Mouse (Mus musculus) limb, embryonic 11.5 days (tissue): Measurements from ENCODE around the gene Wap. TPM values are rescaled to one million over a fixed set of nuclear protein-coding genes. Genes with fewer than 3 reads are reported as not detected.

Experiments
- ATAC-seq: fragments of 200-750 bp; cut with Nextera tagmentation; 2 replicates; pipeline ENCODE4 v1.8.0; 2017; ENCODE audit warnings: low read depth; ENCODE audit not compliant: insufficient number of reproducible peaks, low FRiP score, low TSS enrichment
- DNase-seq: peaks from one replicate; pipeline ENCODE4 v3.0.0-alpha.2; 2015; ENCODE audit warnings: low spot score
- H3K27ac ChIP-seq: fragments of 300-500 bp; sonication (generic); replicated peaks from 2 replicates; pipeline ENCODE4 v1.5.1; 2014; ENCODE audit warnings: low read depth, mild to moderate bottlenecking, low read length
- H3K27me3 ChIP-seq: fragments of 300-500 bp; sonication (generic); 2 replicates; pipeline ENCODE4 v1.6.1; 2014; ENCODE audit warnings: mild to moderate bottlenecking, low read length, mixed read lengths; ENCODE audit not compliant: control insufficient read depth, insufficient read depth
- H3K36me3 ChIP-seq: fragments of 300-500 bp; sonication (generic); 2 replicates; pipeline ENCODE4 v1.6.1; 2014; ENCODE audit warnings: mild to moderate bottlenecking, low read length, moderate library complexity, mixed read lengths; ENCODE audit not compliant: control insufficient read depth, insufficient read depth
- H3K4me1 ChIP-seq: fragments of 300-500 bp; sonication (generic); 2 replicates; pipeline ENCODE4 v1.6.1; 2014; ENCODE audit warnings: low read length, mixed read lengths; ENCODE audit not compliant: control insufficient read depth, insufficient read depth
- H3K4me2 ChIP-seq: fragments of 300-500 bp; sonication (generic); 2 replicates; pipeline ENCODE4 v1.6.1; 2014; ENCODE audit warnings: low read depth, mild to moderate bottlenecking, moderate library complexity; ENCODE audit not compliant: severe bottlenecking
- H3K4me3 ChIP-seq: fragments of 300-500 bp; sonication (generic); 2 replicates; pipeline ENCODE4 v1.5.1; 2014; ENCODE audit warnings: low read depth, low read length
- H3K9ac ChIP-seq: fragments of 300-500 bp; sonication (generic); 2 replicates; pipeline ENCODE4 v1.6.1; 2014; ENCODE audit warnings: mild to moderate bottlenecking, low read length
- H3K9me3 ChIP-seq: fragments of 300-500 bp; sonication (generic); 2 replicates; pipeline ENCODE4 v1.6.1; 2016; ENCODE audit warnings: low read length; ENCODE audit not compliant: control insufficient read depth
- WGBS: fragments of 180-500 bp; shearing (Covaris S2); extraction: QIAGEN DNeasy Blood & Tissue Kit; methylation state at CpG from one replicate; pipeline ENCODE4 v1.1.7; 2014; 5-methylcytosine and 5-hydroxymethylcytosine counted together
- polyA plus RNA-seq: library from polyadenylated mRNA; unstranded; fragments of >200 nt; fragmentation: Nextera tagmentation; extraction: Ambion mirVana; gene quantifications from 2 replicates; pipeline ENCODE4 v1.2.1, GENCODE M21; 2014

Gene Wap
- polyA plus RNA-seq, 1 experiment from 2014 or later = not detected

- H3K9me3 ChIP-seq = no peaks in the 10 kb centered on the region
- H3K27me3 ChIP-seq = no peaks in the 10 kb centered on the region
- H3K36me3 ChIP-seq = peaks cover 19% of the 10 kb centered on the region; the same call in 1 of the 2 replicates
- H3K27ac ChIP-seq = peak within 1 kb of the TSS; percentile 77
- under 1% methylated on average over 66 of the region's 66 CpGs for WGBS
- peak within 1 kb of the TSS; percentile 89 for H3K4me2 ChIP-seq
- H3K4me3 ChIP-seq = peak within 1 kb of the TSS; percentile 79
- peak; percentile 94 for ATAC-seq
- H3K9ac ChIP-seq = peak within 1 kb of the TSS; percentile 79
- peaks cover 10% of the 10 kb centered on the region for H3K4me1 ChIP-seq
- DNase-seq = peak; percentile 94
These were observed 12.7 kb downstream of the Wap start, which contains the start of gene Tbrg4 for GRCm38 (mm10) chr11:6625478-6626387. TSS of gene Tbrg4 (minus strand) at chr11:6626067.

- peak overlapping the region; percentile 79 for H3K4me3 ChIP-seq
- H3K9ac ChIP-seq = peak overlapping the region; percentile 79
- H3K27ac ChIP-seq = no peak overlapping the region
- H3K36me3 ChIP-seq = peaks cover 27% of the 10 kb centered on the region
- no peaks in the 10 kb centered on the region for H3K9me3 ChIP-seq
- WGBS = 71% methylated on average over 14 of the region's 14 CpGs
- ATAC-seq (no peak), DNase-seq (no peak)
- peak overlapping the region; percentile 89 for H3K4me2 ChIP-seq
- H3K27me3 ChIP-seq = no peaks in the 10 kb centered on the region
- H3K4me1 ChIP-seq = peaks cover 10% of the 10 kb centered on the region
These were observed 13.6 kb downstream of the Wap start for GRCm38 (mm10) chr11:6624619-6625382.

DNA sequence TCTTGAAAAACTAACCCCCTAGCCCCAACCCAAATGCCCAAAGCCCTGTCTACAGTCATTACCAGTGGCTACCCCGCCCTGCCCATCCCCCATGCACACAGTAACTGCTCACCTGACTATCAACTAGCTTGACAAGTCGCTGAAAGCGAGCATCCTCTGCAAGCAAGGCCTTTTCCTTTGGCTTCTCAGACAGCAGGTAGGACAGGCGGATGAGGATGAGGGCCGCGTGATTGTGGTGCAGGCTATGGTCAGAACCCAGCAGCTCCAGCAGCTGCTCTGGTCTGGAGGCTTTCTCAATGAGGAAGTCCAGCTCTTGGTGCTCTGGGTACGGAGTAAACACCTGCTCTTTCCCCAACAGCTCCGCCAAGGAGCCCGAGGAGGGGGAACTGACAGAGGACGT, 14.7 kb downstream of the Wap start:
- Histone ChIP-seq H3K4me2 (no peak overlapping the region), H3K9me3 (no peaks in the 10 kb centered on the region), H3K36me3 (peaks cover 35% of the 10 kb centered on the region), H3K27me3 (no peaks in the 10 kb centered on the region), H3K9ac (no peak overlapping the region), H3K4me1 (peaks cover 10% of the 10 kb centered on the region), H3K4me3 (no peak overlapping the region), H3K27ac (no peak overlapping the region)
- ATAC-seq (no peak), DNase-seq (no peak)
- WGBS = 89% methylated on average over 10 of the region's 10 CpGs

- no peak overlapping the region for H3K4me2 ChIP-seq
- ATAC-seq (no peak), DNase-seq (no peak)
- H3K4me1 ChIP-seq = no peaks in the 10 kb centered on the region
- H3K9me3 ChIP-seq = no peaks in the 10 kb centered on the region
- H3K36me3 ChIP-seq = peaks cover 44% of the 10 kb centered on the region
- WGBS = 94% methylated on average over 12 of the region's 12 CpGs
- H3K27me3 ChIP-seq = no peaks in the 10 kb centered on the region
- H3K4me3 ChIP-seq = no peak overlapping the region
- no peak overlapping the region for H3K9ac ChIP-seq
- no peak overlapping the region for H3K27ac ChIP-seq
These were observed 22.9 kb downstream of the Wap start for GRCm38 (mm10) chr11:6615250-6616205.

DNA sequence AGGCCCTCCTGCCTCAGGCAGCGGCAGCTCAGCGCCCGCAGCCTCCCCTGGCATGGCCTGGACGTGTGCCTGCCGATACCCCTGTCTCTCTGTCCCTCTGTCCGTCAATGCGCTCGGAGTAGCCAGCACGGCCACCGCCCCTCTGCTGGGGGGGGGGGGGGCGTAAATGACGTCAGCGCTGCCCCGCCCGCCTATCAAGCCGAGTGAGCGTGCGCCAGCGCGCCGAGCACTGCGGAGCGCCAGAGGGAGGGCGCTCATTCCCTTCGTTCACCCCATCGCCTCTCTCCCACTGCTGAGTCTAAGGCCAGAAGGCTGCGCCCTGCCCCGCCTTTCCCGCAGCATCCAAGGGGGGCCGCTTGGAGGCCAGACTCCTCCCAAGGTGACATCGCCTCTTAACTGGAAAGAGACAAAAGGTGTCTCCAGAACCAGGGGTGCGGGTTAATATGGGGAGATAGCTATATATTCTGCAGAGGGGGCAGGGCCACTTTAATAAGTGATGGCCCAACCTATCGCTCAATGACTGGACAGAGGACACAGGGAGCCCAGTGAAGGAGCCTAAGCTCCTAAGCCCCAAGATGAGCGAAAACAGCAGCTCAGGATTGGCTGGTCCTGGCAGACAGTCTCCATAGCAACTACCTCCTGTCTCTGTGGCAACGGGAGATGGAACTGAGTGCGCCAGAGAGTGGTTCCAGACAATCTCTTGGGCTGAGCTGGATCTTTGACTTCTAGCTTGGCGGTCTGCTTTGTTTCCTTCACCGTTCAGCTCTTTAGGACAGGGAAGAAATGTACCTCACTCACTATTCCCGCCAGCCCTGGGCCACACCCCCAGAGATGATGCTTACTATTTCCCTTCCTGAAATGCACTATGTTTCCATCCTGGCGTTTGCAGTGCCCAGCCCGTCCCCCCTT, 32.7 kb downstream of the Wap start, which contains the start of gene Nacad:
Nacad (minus strand) TSS at position 563 of the 909 bp plus-strand sequence.
- WGBS = 6% methylated on average over 36 of the region's 41 CpGs
- peak; percentile 65 for ATAC-seq
- Histone ChIP-seq H3K27me3 (peaks cover 25% of the 10 kb centered on the region), H3K9me3 (no peaks in the 10 kb centered on the region), H3K27ac (no peak within 1 kb of the TSS), H3K4me1 (no peaks in the 10 kb centered on the region), H3K9ac (peak within 1 kb of the TSS; percentile 39; the same call in 1 of the 2 replicates), H3K36me3 (no peaks in the 10 kb centered on the region), H3K4me3 (peak within 1 kb of the TSS; percentile 34), H3K4me2 (peak within 1 kb of the TSS; percentile 73)
- peak; percentile 51 for DNase-seq

DNA sequence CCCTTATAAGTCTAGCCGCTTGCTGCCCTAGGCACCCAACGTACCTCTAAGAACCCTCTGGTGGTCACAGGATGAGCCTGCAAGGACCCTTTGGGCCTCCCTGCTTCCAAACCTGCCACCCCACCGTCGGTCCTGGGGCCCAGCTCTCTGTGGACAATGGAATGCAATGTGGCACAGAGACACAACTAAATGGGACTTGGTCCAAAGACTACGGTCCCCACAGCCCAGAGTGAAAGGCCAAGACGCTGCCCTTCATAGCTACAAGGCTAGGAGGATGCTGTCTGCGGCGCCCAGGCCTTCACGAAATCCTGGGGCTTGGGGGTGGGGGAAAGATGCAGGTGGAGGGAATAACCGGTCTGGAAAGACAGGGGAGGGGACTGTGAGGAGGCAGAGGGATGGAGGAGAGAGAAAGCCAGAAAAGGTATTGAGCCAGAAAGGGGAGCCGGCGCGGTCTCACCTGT, 33.4 kb downstream of the Wap start:
- DNase-seq (no peak), ATAC-seq (no peak)
- Histone ChIP-seq H3K4me1 (no peaks in the 10 kb centered on the region), H3K4me2 (peak overlapping the region; percentile 73), H3K4me3 (peak overlapping the region; percentile 34), H3K27ac (no peak overlapping the region), H3K36me3 (no peaks in the 10 kb centered on the region), H3K9ac (0 out of 2 replicates have a peak overlapping the region, but pooled peaks have one; percentile 39), H3K9me3 (no peaks in the 10 kb centered on the region), H3K27me3 (peaks cover 25% of the 10 kb centered on the region)
- 17% methylated on average over 13 of the region's 13 CpGs for WGBS

GRCm38 (mm10) chr11:6604604-6604936, 33.9 kb downstream of the Wap start:
- DNase-seq = no peak
- H3K27me3 ChIP-seq = peaks cover 25% of the 10 kb centered on the region
- no peaks in the 10 kb centered on the region for H3K36me3 ChIP-seq
- no peaks in the 10 kb centered on the region for H3K4me1 ChIP-seq
- no peaks in the 10 kb centered on the region for H3K9me3 ChIP-seq
- no peak overlapping the region for H3K4me3 ChIP-seq
- H3K4me2 ChIP-seq = no peak overlapping the region
- ATAC-seq = no peak
- no peak overlapping the region for H3K9ac ChIP-seq
- no peak overlapping the region for H3K27ac ChIP-seq
